Mouse (Mus musculus) limb, embryonic 10.5 days (tissue): ENCODE data around the gene Shf. TPM values are rescaled to one million over a fixed set of nuclear protein-coding genes. Genes with fewer than 3 reads are reported as not detected.

Experiments
- DNase-seq: peaks from one replicate; pipeline ENCODE4 v3.0.0-alpha.2; 2017; ENCODE audit warnings: low spot score
- H3K27ac ChIP-seq: fragments of 300-500 bp; sonication (generic); 2 replicates; pipeline ENCODE4 v1.5.1; 2016; ENCODE audit warnings: mild to moderate bottlenecking
- H3K27me3 ChIP-seq: fragments of 300-500 bp; sonication (generic); 2 replicates; pipeline ENCODE4 v1.6.1; 2016; ENCODE audit warnings: low read depth, mild to moderate bottlenecking; ENCODE audit not compliant: poor library complexity, severe bottlenecking
- H3K36me3 ChIP-seq: fragments of 300-500 bp; sonication (generic); 2 replicates; pipeline ENCODE4 v1.6.1; 2016; ENCODE audit warnings: mild to moderate bottlenecking, moderate library complexity
- H3K4me1 ChIP-seq: fragments of 300-500 bp; sonication (generic); 2 replicates; pipeline ENCODE4 v1.6.1; 2016
- H3K4me3 ChIP-seq: fragments of 300-500 bp; sonication (generic); 2 replicates; pipeline ENCODE4 v1.5.1; 2016; ENCODE audit warnings: mild to moderate bottlenecking, moderate library complexity
- H3K9me3 ChIP-seq: fragments of 300-500 bp; sonication (generic); replicated peaks from 2 replicates; pipeline ENCODE4 v1.6.1; 2016; ENCODE audit warnings: mild to moderate bottlenecking
- WGBS: fragments of 180-500 bp; shearing (Covaris S2); methylation state at CpG from one replicate; pipeline ENCODE4 v1.1.7; 2016; 5-methylcytosine and 5-hydroxymethylcytosine counted together
- polyA plus RNA-seq: library from polyadenylated mRNA; unstranded; fragments of >200 nt; fragmentation: Nextera tagmentation; extraction: Ambion mirVana; gene quantifications from 2 replicates; pipeline ENCODE4 v1.2.1, GENCODE M21; 2016

Shf gene
- polyA plus RNA-seq, 1 experiment from 2014 or later, result 5.4 TPM

DNA sequence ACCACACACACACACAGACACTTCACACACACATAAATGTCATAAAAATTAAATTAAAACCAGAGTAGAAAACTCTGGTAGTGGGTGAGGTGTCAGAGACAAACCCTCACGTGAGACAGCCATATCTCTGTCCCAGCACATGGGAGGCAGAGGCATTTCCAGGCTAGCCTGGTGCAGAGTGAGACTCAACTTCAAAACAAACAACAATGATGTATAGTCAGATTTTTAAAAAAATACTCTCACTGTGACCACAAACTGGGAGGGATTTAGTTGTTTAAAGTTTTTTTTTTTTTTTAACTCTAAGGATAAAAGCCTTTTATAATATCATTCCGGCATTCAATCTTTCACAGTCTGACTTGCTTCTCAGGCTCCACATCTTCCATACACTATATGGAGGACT lies 43.6 kb downstream of the Shf start:
- H3K27ac ChIP-seq, result no peak overlapping the region
- DNase-seq, result no peak
- 0 out of 2 replicates have a peak, but pooled peaks cover 4% of the 10 kb centered on the region for H3K4me1 ChIP-seq
- no peaks in the 10 kb centered on the region for H3K27me3 ChIP-seq
- no peaks in the 10 kb centered on the region for H3K36me3 ChIP-seq
- no peaks in the 10 kb centered on the region for H3K9me3 ChIP-seq
- H3K4me3 ChIP-seq, result no peak overlapping the region
- WGBS, result 69% methylated on average over 2 of the region's 2 CpGs

DNA sequence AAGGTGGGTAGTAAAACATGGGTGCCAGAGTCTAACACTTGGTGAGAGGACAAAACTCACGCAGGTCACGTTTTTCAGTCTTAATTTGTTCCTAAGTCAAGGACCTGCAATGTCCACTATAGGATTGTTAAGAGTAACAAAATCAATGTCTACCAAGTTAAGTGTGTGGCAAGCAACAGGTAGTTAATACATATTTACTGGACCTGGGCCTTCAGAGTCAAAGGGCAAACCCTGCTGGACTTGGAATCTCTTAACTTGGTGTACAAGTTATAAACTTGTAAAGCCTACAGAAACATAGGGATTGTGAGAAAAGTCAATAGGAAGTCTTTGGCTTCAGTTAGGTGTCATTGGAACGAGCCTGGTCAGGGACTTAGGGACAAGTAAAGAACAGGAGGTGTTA lies 44.4 kb downstream of the Shf start:
- no peaks in the 10 kb centered on the region for H3K36me3 ChIP-seq
- H3K9me3 ChIP-seq, result no peaks in the 10 kb centered on the region
- WGBS, result 77% methylated on average over 3 of the region's 3 CpGs

DNA sequence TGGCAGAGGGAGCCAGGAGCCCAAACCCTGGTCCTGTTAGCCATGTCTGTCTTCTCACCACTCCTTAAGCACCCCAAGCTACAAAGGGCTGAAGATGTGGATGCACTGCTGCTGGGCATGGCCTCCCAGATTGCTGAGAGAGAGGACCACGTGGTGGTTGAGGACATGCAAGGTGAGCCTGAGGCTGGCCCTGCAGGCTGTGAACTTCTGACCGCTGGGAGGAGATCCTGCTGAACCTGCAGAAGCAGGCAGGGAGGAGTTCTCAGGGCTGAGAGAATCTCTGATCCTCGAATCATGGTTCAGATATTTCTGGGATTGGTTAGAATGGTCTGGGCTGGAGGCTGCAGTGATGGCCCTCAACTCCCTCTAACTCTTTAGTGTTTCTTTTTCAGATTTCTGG lies 45.0 kb downstream of the Shf start:
- Histone ChIP-seq H3K36me3 (no peaks in the 10 kb centered on the region), H3K4me1 (0 out of 2 replicates have a peak, but pooled peaks cover 4% of the 10 kb centered on the region), H3K27me3 (no peaks in the 10 kb centered on the region), H3K9me3 (no peaks in the 10 kb centered on the region), H3K4me3 (no peak overlapping the region), H3K27ac (no peak overlapping the region)
- 67% methylated on average over 3 of the region's 3 CpGs for WGBS
- DNase-seq, result no peak

More for the DNA sequence above, 44.4 kb downstream of the Shf start:
- no peaks in the 10 kb centered on the region for H3K27me3 ChIP-seq
- H3K27ac ChIP-seq, result no peak overlapping the region
- 0 out of 2 replicates have a peak, but pooled peaks cover 4% of the 10 kb centered on the region for H3K4me1 ChIP-seq
- no peak overlapping the region for H3K4me3 ChIP-seq
- DNase-seq, result no peak

DNA sequence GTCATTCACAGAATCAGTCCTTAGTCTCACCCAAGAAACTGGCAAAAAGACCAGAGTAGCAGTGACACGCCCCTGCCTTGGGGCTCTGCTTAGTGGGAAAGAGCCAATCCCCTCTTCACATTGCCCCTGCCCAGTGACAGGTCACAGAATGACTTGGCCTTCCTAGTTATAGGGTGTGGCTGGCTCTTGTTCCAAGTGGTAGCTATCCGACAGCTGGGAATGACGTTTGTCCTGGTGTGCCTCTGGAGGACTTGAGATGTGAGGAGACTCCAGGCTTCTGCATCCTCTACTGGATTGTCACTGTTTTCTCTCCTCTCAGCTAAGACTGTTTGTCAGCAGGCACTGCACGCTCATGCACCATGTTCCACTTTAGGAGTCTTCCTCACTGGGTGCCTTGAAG lies 51.6 kb downstream of the Shf start:
- no peak for DNase-seq
- no peak overlapping the region for H3K27ac ChIP-seq
- peaks cover 47% of the 10 kb centered on the region for H3K27me3 ChIP-seq
- 71% methylated on average over 4 of the region's 4 CpGs for WGBS
- no peaks in the 10 kb centered on the region for H3K9me3 ChIP-seq
- H3K4me1 ChIP-seq, result peaks cover 8% of the 10 kb centered on the region
- no peak overlapping the region for H3K4me3 ChIP-seq
- no peaks in the 10 kb centered on the region for H3K36me3 ChIP-seq

DNA sequence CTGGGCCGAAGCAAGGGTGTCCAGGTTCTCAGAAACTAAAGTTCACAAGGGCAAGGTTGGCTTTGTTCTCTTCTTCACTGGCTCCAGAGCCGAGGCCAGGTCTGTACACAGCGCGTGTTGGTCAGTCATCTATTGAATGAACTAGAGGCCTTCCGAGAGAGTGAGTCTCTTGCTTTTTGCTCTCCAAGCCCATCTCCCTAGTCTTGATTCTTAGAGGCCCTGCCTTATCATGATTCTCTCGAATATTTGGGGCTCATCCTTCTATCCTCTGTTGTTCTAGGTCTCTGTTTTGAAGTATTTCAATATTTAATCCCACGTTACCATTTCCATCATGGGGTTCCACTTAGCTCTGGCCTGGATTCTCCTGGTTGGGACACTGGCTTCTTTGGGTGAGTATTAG lies 53.6 kb downstream of the Shf start, which contains the start of gene Duox1:
TSS of gene Duox1 (plus strand) at position 301 of the 400 bp plus-strand sequence.
- no peak within 1 kb of the TSS for H3K27ac ChIP-seq
- no peak within 1 kb of the TSS for H3K4me3 ChIP-seq
- peaks cover 67% of the 10 kb centered on the region for H3K27me3 ChIP-seq
- H3K36me3 ChIP-seq, result no peaks in the 10 kb centered on the region
- 88% methylated on average over 7 of the region's 7 CpGs for WGBS
- no peak for DNase-seq
- H3K9me3 ChIP-seq, result no peaks in the 10 kb centered on the region
- peaks cover 8% of the 10 kb centered on the region for H3K4me1 ChIP-seq

DNA sequence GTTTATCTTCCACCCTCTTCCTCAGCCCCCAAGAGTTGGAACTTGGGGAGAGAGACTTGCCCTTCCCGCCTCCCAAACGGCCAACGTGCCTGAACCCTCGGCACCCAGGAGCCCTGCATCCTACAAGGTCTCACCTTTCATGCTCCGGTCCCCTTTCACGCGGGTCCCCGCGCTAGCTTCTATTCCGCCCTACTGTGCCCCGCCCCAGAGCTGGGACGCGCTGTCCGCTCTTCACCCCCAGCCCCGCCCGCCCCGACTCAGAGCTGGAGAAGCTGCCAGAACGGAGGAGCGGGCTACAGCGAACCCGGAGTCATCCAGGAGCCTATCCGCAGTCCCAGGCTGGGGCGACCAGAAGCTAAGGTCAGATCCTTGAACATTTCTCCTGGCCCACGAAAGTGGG lies 55.4 kb downstream of the Shf start, which contains the start of gene Duoxa1:
TSS of gene Duoxa1 (minus strand) at position 195 of the 400 bp plus-strand sequence.
- Histone ChIP-seq H3K4me1 (peaks cover 8% of the 10 kb centered on the region), H3K36me3 (no peaks in the 10 kb centered on the region), H3K27me3 (peaks cover 82% of the 10 kb centered on the region), H3K4me3 (peak within 1 kb of the TSS; percentile 38), H3K27ac (no peak within 1 kb of the TSS), H3K9me3 (no peaks in the 10 kb centered on the region)
- WGBS, result 3% methylated on average over 24 of the region's 24 CpGs
- DNase-seq, result peak; percentile 51

DNA sequence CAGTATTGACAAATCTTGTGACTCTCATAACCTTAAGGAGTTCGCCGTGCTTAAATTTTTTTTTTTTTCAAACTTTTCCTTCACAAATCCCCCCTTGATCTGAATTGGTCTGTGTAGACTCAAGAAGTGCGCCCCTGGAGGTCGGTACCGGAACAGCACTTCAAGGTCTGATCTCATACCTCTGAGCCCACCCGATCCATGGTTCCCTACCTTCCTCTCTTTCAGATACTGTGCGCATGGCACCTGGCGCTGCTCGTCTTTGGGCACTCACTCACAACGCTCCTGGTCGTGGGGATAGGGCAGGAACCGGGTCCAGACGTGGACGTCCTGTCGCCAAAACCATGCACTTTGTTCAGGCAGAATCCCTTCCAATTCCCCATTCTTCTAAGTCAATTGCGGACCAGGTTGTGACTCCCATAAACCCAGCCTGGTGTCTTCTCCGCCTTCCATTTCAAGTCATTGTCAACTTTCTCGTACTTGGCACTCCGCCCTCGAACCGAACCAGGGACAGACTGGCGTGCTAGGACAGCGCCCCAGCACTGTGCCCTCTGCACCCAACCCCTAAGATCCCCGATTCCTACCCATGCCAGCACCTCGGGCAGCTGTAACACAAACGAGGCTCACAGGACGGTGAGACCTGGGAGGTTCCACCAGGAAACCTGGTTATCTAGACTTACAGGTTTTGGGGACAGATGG lies 56.1 kb downstream of the Shf start:
- Histone ChIP-seq H3K27me3 (peaks cover 77% of the 10 kb centered on the region), H3K36me3 (no peaks in the 10 kb centered on the region), H3K4me3 (peak overlapping the region; percentile 38; the same call in 1 of the 2 replicates), H3K9me3 (no peaks in the 10 kb centered on the region), H3K4me1 (peaks cover 8% of the 10 kb centered on the region), H3K27ac (no peak overlapping the region)
- 4% methylated on average over 27 of the region's 27 CpGs for WGBS
- DNase-seq, result peak; percentile 83

DNA sequence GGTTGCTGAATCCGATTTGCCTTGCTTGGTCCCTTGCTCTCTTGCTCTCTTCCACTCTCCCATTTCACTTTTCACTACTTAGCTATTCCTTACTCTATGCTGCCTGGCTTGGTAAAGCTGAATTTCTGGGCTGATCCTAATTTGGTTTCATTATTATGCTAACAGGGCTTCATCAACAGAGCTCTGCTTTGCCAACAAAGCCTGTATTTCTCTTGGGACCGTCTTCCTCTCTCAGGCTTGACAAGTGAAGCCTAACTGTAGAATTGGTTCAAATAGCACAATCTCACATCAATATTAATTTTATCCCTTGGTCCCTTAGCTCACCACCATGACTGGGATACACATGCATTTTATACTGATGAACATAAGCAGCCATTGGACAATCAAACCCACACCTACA lies 57.4 kb downstream of the Shf start:
- Histone ChIP-seq H3K9me3 (no peaks in the 10 kb centered on the region), H3K4me1 (peaks cover 8% of the 10 kb centered on the region), H3K36me3 (no peaks in the 10 kb centered on the region), H3K4me3 (no peak overlapping the region), H3K27ac (no peak overlapping the region), H3K27me3 (peaks cover 85% of the 10 kb centered on the region)
- DNase-seq, result no peak
- 60% methylated on average over 2 of the region's 2 CpGs for WGBS

DNA sequence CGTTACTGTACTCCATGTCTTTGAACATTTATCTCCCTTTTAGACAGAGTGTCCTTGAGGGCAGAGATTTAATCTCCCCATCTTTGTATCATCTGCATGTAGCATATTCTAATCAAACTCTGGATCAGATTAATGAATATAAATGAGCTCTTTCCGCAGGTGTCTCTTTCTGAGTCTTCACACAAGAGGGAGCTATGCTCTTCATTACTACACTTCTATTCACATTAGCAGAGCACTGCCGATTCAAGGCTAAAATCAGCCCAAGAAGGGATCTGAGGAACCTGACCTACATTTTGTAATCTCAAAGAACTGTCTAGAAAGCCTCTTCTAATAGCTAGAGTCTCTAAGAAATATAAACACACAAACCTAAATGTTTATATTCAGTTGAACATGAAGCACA lies 59.3 kb downstream of the Shf start:
- DNase-seq, result no peak
- H3K4me1 ChIP-seq, result peaks cover 8% of the 10 kb centered on the region
- 53% methylated on average over 3 of the region's 3 CpGs for WGBS
- H3K27ac ChIP-seq, result no peak overlapping the region
- no peaks in the 10 kb centered on the region for H3K9me3 ChIP-seq
- H3K36me3 ChIP-seq, result no peaks in the 10 kb centered on the region
- H3K4me3 ChIP-seq, result no peak overlapping the region
- peaks cover 88% of the 10 kb centered on the region for H3K27me3 ChIP-seq

DNA sequence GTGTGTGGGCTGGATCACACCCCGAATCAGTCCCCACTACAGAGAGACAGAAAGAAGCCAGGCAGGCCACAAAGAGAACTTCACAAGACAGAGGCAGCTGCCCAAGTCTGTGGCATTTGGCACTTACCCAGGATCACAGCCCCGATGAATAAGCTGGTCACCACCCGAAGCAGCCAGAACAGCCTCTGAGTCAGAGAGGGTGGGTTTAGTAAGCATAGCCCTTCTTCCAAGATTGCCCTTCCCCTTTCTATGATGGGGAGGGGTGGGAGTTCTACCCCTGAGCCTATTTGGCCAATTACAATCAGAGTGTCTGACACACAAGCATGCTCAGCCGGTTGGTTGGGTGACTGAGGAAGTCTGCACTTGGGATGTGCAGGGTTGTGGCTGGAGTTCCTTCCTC lies 62.8 kb downstream of the Shf start:
- Histone ChIP-seq H3K27ac (no peak overlapping the region), H3K4me3 (no peak overlapping the region), H3K9me3 (no peaks in the 10 kb centered on the region), H3K36me3 (no peaks in the 10 kb centered on the region), H3K4me1 (peaks cover 10% of the 10 kb centered on the region), H3K27me3 (peaks cover 88% of the 10 kb centered on the region)
- no peak for DNase-seq
- WGBS, result 55% methylated on average over 4 of the region's 4 CpGs

DNA sequence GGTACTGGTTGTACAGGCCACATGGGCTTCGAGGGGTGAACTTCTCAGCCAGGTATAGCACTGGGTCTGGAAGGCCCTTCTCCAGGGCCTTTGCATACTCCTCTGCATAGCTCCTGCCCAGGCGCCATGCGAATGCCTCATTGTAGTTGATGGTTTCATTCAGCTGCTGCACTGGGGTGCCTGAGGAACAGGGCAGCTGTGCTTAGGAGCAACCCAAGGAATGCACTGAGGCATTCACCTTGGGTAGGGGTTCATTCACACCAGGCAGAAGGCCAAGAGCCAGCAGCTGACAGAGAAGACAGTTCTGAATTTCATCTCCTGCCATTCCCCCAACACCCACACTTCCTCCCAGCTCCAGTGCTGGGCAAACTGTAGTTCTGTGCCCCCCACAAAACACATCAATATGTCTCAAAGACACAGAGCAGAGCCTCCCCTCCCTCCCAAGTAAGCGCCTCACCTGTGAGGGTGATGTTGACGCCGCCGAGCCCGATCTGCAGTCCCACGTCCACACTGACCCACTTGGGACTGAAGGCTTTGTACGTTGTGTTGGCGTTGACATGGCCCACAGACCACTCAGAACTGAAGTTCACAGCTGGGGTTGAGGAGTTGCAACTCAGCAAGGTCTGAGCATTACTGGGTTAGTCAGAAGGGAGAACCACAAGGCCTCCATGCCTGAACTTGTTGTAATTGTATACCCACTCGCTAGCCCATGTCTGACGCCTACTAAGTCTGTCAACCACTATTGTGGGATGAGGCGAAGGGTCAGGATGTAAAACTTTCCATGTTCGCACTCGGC lies 63.7 kb downstream of the Shf start:
- Histone ChIP-seq H3K27ac (no peak overlapping the region), H3K4me1 (peaks cover 13% of the 10 kb centered on the region), H3K27me3 (peaks cover 88% of the 10 kb centered on the region), H3K4me3 (no peak overlapping the region), H3K36me3 (no peaks in the 10 kb centered on the region), H3K9me3 (no peaks in the 10 kb centered on the region)
- DNase-seq, result no peak
- 85% methylated on average over 16 of the region's 16 CpGs for WGBS

DNA sequence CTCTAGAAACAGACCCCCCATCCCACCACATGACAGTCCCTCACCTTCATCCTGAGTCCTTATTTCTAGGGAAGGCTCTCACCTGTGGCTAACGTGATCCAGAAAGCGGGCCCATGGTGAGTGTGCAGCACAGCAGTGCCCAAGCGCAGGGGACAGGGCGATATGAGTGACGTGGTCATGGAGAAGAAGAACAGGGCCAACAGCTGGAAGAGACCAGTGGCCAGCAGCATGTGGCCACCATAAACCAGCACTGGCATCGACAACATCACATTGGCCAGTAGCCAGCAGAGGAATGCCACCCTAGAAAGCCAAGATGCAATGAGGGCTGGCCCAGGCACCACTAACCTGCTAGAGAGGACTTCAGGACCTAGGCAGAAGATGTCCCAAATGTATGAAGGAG lies 64.4 kb downstream of the Shf start:
- H3K9me3 ChIP-seq, result no peaks in the 10 kb centered on the region
- H3K4me3 ChIP-seq, result no peak overlapping the region
- WGBS, result 89% methylated on average over 6 of the region's 6 CpGs
- peaks cover 90% of the 10 kb centered on the region for H3K27me3 ChIP-seq
- H3K36me3 ChIP-seq, result no peaks in the 10 kb centered on the region
- DNase-seq, result no peak
- peaks cover 13% of the 10 kb centered on the region for H3K4me1 ChIP-seq
- no peak overlapping the region for H3K27ac ChIP-seq

DNA sequence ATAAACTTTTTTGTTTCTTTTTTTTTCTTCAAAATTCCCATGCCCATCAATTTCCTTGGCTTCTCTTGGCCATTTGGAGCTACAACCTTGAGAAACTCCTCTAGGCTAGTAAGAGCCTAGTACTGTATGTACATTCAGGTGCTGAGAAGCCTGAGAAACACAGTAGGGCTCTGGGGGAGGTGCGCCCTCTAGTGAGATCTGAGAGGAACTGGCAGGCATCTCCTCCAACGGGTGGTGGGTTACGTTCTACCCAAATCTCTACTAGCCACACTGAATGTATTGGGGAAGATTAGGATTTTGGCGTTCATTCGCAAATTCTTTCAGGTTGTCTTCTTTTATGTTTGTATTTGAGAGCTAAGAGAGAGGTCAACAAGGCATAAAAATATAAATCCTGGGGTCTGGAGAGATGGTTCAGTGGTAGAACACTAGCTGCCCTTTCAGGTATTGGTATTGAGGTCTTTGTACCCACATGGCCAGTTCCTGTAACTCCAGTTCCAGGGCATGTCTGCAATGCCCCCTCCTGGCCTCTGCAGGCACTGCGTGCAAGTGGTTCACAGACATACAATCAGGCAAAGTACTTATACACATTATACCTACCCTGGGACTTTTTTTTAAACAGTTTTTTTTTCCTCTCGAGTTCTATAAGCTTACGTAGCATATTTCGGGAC lies 66.3 kb downstream of the Shf start:
- H3K4me1 ChIP-seq, result peaks cover 25% of the 10 kb centered on the region
- no peaks in the 10 kb centered on the region for H3K36me3 ChIP-seq
- H3K9me3 ChIP-seq, result no peaks in the 10 kb centered on the region
- WGBS, result 14% methylated on average over 9 of the region's 9 CpGs
- no peak overlapping the region for H3K4me3 ChIP-seq
- H3K27me3 ChIP-seq, result peaks cover 97% of the 10 kb centered on the region
- peak; percentile 72 for DNase-seq
- no peak overlapping the region for H3K27ac ChIP-seq
